8 mouse cellular contexts compared by ENCODE assay signal in genomic region chr5:69556628-69557403, GRCm38 (mm10). TPM values are rescaled to one million over a fixed set of nuclear protein-coding genes. Genes with fewer than 3 reads are reported as not detected.
DNase-seq lines count a peak whose midpoint lies in the region; ATAC-seq and TF ChIP-seq lines count a peak whose summit lies in the region.

Guf1 (plus strand) TSS chr5:69556923.

- peaks cover 18% of the 10 kb centered on the region for H3K36me3 ChIP-seq in embryonic facial prominence, embryonic 13.5 days
- peaks cover 7% of the 10 kb centered on the region for H3K36me3 ChIP-seq in heart, adult 2 months (ENCODE audit: control insufficient read depth, insufficient read depth, low read length)
- peaks cover 15% of the 10 kb centered on the region for H3K36me3 ChIP-seq in limb, embryonic 13.5 days
- no peaks in the 10 kb centered on the region; the same call in 1 of the 2 replicates for H3K36me3 ChIP-seq in midbrain, embryonic 16.5 days (ENCODE audit: control insufficient read depth, insufficient read depth, low read length)

- no peaks in the 10 kb centered on the region for H3K79me2 ChIP-seq in heart, adult 2 months (replicated peaks; ENCODE audit: control insufficient read depth, insufficient read depth, low read length)

- no peaks in the 10 kb centered on the region for H3K9me3 ChIP-seq in embryonic facial prominence, embryonic 13.5 days
- no peaks in the 10 kb centered on the region for H3K9me3 ChIP-seq in limb, embryonic 13.5 days
- no peaks in the 10 kb centered on the region for H3K9me3 ChIP-seq in midbrain, embryonic 16.5 days (replicated peaks; ENCODE audit: control insufficient read depth, low read length, poor library complexity, severe bottlenecking)

- DNase-seq in 3134 (ENCODE audit: extremely low read depth, insufficient read length, low spot score): peak; percentile 90
- peak; percentile 93 to 95 for DNase-seq in adrenal gland, postnatal 36 days
- peak; percentile 94 to 99 for DNase-seq in heart, adult 2 months
- peak; percentile 88 to 93 for DNase-seq in kidney, adult 8-10 months
- DNase-seq in spleen, postnatal 10 days (ENCODE audit: low spot score in 2 of 2): peak; percentile 86 to 92

- peak; percentile 40 for TF ChIP-seq CTCF in heart, adult 2 months (IDR thresholded peaks at IDR 0.05)

- TF ChIP-seq EP300 in heart, adult 2 months (IDR thresholded peaks at IDR 0.05; ENCODE audit: insufficient read depth, low read depth, low read length): 0 out of 2 replicates have a peak, but pooled peaks have one; percentile 68

- TF ChIP-seq POLR2A in heart, adult 2 months (IDR thresholded peaks at IDR 0.05; ENCODE audit: insufficient read depth, low read depth, low read length): peak; percentile 89

- intact Hi-C loops in heart, adult 2 months (cut with DNase I): loop anchor here (2.0 kb wide), 1 partner anchor 34 kb away; no protein-coding TSS in a partner anchor

- H3K9ac ChIP-seq in embryonic facial prominence, embryonic 13.5 days: peak within 1 kb of the TSS; percentile 97
- H3K9ac ChIP-seq in heart, adult 2 months (ENCODE audit: low read depth, low read length): peak within 1 kb of the TSS; percentile 94
- peak within 1 kb of the TSS; percentile 97 for H3K9ac ChIP-seq in limb, embryonic 13.5 days
- H3K9ac ChIP-seq in midbrain, embryonic 16.5 days (ENCODE audit: low read depth, low read length): peak within 1 kb of the TSS; percentile 98

- H3K4me1 ChIP-seq in embryonic facial prominence, embryonic 13.5 days: 0 out of 2 replicates have a peak, but pooled peaks cover 2% of the 10 kb centered on the region
- H3K4me1 ChIP-seq in heart, adult 2 months (ENCODE audit: control insufficient read depth, insufficient read depth, low read length): no peaks in the 10 kb centered on the region; the same call in none of the 2 replicates
- no peaks in the 10 kb centered on the region for H3K4me1 ChIP-seq in limb, embryonic 13.5 days
- H3K4me1 ChIP-seq in midbrain, embryonic 16.5 days (ENCODE audit: control insufficient read depth, insufficient read depth, low read length): peaks cover 10% of the 10 kb centered on the region

- ATAC-seq in embryonic facial prominence, embryonic 13.5 days (ENCODE audit: insufficient number of reproducible peaks, insufficient read depth, low FRiP score, low TSS enrichment, low read depth): peak; percentile 80
- ATAC-seq in limb, embryonic 13.5 days (ENCODE audit: low FRiP score, low read depth): peak; percentile 93
- peak; percentile 95 for ATAC-seq in midbrain, embryonic 16.5 days

- peak within 1 kb of the TSS; percentile 90 for H3K27ac ChIP-seq in embryonic facial prominence, embryonic 13.5 days
- peak within 1 kb of the TSS; percentile 94 for H3K27ac ChIP-seq in heart, adult 2 months
- H3K27ac ChIP-seq in limb, embryonic 13.5 days: peak within 1 kb of the TSS; percentile 83
- peak within 1 kb of the TSS; percentile 96 for H3K27ac ChIP-seq in midbrain, embryonic 16.5 days (ENCODE audit: low read length)

- 1% methylated on average over 72 of the region's 72 CpGs for WGBS in embryonic facial prominence, embryonic 13.5 days
- WGBS in heart, adult 2 months: under 1% methylated on average over 72 of the region's 72 CpGs
- WGBS in limb, embryonic 13.5 days: 1% methylated on average over 63 of the region's 72 CpGs
- WGBS in midbrain, embryonic 16.5 days: under 1% methylated on average over 67 of the region's 72 CpGs

- no peaks in the 10 kb centered on the region for H3K27me3 ChIP-seq in embryonic facial prominence, embryonic 13.5 days
- H3K27me3 ChIP-seq in heart, adult 2 months (ENCODE audit: control insufficient read depth, insufficient read depth, low read length): no peaks in the 10 kb centered on the region
- H3K27me3 ChIP-seq in limb, embryonic 13.5 days: no peaks in the 10 kb centered on the region
- H3K27me3 ChIP-seq in midbrain, embryonic 16.5 days (ENCODE audit: control insufficient read depth, insufficient read depth, low read depth, low read length): no peaks in the 10 kb centered on the region

- H3K4me3 ChIP-seq in embryonic facial prominence, embryonic 13.5 days: peak within 1 kb of the TSS; percentile 97
- H3K4me3 ChIP-seq in heart, adult 2 months: peak within 1 kb of the TSS; percentile 93
- peak within 1 kb of the TSS; percentile 89 for H3K4me3 ChIP-seq in limb, embryonic 13.5 days
- peak within 1 kb of the TSS; percentile 95 for H3K4me3 ChIP-seq in midbrain, embryonic 16.5 days (ENCODE audit: low read depth, low read length)

- H3K4me2 ChIP-seq in embryonic facial prominence, embryonic 13.5 days: peak within 1 kb of the TSS; percentile 64
- H3K4me2 ChIP-seq in limb, embryonic 13.5 days (replicated peaks): peak within 1 kb of the TSS; percentile 66
- H3K4me2 ChIP-seq in midbrain, embryonic 16.5 days (ENCODE audit: low read length): peak within 1 kb of the TSS; percentile 82

RNA-seq across cellular contexts. Expression of gene Guf1, which starts in this region (rescaled TPM):
- 10 to 100 TPM; 18.7 to 22.0 TPM for total RNA-seq in adrenal gland, postnatal 36 days (2021)
- polyA plus RNA-seq in embryonic facial prominence, embryonic 13.5 days (2015; fragmentation: Nextera tagmentation; extraction: Ambion mirVana): 79.3 and 82.2 TPM in 2 replicates
- 10 to 100 TPM; 27.5 to 30.8 TPM for total RNA-seq in heart, adult 2 months (2021)
- 4.6 and 11.9 TPM in 2 replicates for polyA plus RNA-seq in heart, adult 2 months (2012; rRNA removed)
- polyA plus RNA-seq in limb, embryonic 13.5 days (2015; fragmentation: Nextera tagmentation; extraction: Ambion mirVana): 64.5 and 69.2 TPM in 2 replicates
- polyA plus RNA-seq in midbrain, embryonic 16.5 days (2015; fragmentation: Nextera tagmentation; extraction: Ambion mirVana): 52.1 and 53.1 TPM in 2 replicates

Comparison
In these comparisons a context has a peak if more than half of its experiments do, and no peak if none do; other contexts are left out.
1. Peak in every context shown above with its lines: DNase-seq, ATAC-seq, H3K4me3 ChIP-seq and H3K27ac ChIP-seq.